Mouse (Mus musculus) 3134 (cell line): ENCODE results near the gene Hapln2.

Experiments
- DNase-seq: peaks from one replicate; pipeline ENCODE4 v3.0.0-alpha.2; 2011; ENCODE audit warnings: low spot score; ENCODE audit not compliant: insufficient read length; ENCODE audit errors: extremely low read depth

Hapln2 gene

DNA sequence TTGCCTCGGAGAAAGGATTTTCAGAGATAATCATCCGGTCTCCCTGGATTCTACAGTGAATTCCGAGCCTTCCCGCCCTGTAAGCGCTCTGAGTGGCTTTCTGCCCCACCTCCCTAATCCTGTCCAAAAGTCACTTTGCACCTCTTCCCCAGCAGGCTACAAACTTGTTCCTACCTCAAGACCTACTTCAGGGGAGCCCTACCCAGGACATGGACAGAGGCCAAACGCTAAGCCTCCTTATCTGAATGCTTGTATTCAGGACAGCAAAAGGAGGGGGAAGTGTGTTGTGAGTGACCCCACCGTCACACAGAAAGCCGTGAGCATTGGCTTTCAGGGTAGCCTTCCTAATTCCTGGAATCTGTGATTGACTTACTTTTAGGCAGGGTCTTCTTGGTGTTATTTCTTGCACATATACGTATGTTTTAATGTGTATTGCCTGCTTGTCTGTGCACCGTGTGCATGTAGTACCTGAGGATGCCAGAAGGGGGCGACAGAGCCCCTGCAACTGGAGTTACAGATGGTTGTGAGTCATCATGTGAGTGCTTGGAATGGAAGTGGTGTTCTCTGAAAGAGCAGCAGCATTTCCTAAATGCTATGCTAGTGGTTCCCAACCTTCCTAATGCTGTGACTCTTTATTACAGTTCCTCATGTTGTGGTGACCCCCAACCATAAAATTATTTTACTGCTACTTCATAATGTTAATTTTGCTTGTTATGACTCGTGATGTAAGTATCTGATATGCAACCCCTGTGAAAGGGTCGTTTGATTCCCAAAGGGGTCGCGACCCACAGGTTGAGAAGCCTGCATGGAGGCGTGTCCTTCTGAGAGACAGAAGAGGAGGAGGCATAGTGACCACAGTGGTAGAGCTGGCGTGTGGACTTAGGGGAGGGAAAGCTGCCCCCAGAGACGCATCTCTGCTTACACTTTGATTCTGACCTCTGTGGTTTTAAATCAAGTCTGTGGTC lies 21.3 kb downstream of the Hapln2 start:
- no peak for DNase-seq

GRCm38 (mm10) chr3:88002291-88002976 lies 24.9 kb downstream of the Hapln2 start:
- no peak for DNase-seq

DNA sequence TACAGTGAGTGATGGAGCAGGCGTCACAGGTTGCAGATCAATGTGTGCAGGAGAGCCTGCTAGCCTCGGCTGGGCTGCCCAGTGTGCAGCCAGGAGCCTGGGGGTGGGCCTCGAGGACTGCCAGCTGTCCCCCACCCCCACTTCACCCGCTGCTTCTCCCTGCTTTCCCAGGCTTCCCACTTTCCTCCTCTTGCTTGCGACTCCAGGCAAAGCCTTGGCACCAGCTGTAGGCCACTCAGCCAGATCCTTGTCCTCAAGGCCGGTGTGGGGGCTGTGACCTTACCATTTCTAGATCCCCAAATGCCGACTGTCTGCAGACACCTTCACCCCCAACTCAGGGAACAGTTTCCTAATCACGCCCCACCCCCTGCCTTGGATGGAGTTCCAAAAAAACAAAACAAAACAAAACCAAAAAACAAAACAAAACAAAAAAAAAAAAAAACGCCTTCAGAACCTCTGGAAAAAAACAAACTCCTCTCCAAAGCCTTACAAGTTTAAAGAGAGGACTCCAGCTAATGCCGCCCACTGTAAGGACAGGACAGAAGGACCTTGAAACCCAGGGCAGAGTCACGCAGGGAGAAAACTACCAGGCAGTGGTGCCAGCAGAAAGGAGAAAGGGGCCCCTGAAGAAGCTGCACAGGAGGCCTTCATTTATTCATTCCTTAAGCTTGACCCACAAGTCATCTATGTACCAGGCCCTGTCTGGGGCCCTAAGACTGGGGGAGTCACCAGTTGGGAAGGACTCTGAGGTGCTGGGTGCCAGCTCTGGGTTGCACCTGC lies 26.4 kb downstream of the Hapln2 start:
- no peak for DNase-seq

GRCm38 (mm10) chr3:88000181-88000580 lies 27.2 kb downstream of the Hapln2 start, which contains the start of gene Bcan:
Bcan (minus strand) TSS chr3:88000230.
- DNase-seq = no peak

- DNase-seq = no peak
These were observed 28.0 kb downstream of the Hapln2 start for GRCm38 (mm10) chr3:87999243-87999895.

DNA sequence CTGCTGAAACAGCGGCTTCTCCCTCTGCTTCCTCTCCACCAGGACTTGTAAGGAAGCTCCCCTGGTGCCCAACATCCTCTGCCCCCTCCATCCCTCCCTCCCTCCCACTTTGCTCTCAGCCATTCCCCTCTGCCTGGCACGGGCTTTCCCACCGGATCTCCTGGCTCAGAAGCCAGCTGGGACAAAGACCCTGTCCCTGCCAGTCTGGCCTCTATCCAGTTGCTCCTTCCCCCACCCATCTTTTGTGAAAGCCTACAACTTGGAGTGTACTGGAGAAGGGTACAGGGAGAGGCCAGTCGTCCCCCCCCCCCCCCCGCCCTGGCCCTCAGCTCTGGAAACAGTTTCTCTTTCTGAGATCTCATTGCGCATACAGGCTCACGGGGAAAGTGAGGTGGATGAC lies 28.6 kb downstream of the Hapln2 start:
- DNase-seq = no peak

DNA sequence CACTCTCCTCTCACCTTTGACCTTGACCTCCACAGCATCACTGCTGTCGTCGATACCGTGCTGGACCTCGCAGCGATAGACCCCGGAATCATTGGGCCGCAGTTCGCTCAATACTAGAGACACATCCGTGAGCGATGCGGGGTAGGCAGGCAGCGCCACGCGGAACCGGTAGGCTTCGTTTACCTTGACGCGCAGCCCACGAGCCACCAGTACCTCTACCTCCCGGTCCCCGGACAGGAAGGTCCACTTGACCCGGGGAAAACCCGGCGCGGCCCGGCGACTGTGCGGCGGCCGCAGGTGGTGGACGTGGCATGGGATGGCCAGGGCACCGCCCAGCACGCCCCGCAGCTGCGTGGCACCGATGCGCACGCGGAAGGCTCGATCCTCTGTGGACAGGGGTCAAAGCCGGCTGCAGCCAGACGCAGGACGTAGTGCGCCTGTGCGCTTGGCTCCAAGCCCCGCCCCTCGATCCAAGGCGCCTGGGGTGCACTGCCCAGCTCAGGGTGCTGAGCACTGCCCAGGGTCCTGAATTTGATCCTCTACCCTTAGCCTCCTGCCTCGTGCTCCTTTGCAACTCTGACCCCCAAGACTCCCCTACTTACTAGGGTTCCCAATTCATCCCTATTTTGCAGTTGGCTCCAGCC lies 30.3 kb downstream of the Hapln2 start:
- DNase-seq = no peak

DNA sequence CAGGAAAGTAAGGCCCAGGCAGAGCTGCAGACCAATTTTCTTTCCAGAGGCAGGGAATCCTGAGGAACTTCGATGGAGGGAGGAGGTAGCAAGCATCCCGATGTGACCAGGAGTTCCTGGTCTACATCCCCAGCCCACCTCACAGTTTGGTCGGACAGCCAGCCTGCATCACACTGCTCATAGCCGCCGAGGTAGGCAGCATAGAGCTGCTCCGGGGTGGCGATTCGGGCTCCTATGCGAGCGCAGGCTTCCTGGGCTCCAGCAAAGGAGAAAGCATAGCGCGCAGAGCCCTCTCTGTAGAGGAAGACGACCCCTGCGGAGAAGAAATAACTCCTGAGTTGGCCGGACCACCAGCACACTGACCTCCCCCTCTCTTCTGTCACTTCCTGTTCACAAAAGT lies 31.0 kb downstream of the Hapln2 start:
- DNase-seq = no peak

DNA sequence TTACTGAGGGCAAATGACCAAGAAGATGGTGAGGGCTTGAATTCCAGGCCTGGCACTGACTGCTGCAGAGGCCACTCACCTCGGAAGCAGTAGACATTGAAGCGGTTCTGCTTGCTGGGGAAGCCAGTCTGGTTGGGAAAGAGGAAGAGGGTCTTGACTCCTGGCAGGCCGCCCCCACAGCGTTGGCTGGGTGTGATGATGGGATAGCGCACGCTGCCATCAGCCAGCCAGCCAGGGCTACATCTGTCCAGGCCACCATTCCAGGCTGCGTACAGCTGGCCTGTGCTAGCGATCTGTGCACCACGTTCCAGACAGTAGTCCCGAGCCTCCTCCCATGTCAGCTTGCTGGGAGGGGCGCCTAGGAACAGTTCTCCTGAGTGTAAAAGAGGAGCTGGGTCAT lies 32.1 kb downstream of the Hapln2 start:
- DNase-seq = no peak

DNA sequence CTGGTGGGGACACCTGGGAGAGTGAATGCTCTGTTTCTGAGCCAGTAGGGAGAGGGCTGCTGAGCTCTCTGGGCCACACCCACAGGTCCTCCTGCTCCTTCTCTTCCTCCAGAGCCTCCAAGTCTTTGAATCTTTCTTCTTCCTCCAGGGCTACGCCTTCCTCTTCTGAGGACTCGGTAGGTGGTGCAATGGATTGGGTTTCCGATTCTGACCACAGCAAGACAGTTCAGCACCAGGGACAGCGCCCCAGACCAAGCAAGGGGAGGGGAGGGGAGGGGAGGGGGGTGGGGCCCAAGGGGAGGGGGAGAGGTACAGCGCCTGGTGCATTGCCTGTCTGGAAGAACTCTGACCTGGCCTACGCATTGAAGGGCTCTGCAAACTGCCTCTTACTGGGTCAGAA lies 33.9 kb downstream of the Hapln2 start:
- DNase-seq = no peak

DNA sequence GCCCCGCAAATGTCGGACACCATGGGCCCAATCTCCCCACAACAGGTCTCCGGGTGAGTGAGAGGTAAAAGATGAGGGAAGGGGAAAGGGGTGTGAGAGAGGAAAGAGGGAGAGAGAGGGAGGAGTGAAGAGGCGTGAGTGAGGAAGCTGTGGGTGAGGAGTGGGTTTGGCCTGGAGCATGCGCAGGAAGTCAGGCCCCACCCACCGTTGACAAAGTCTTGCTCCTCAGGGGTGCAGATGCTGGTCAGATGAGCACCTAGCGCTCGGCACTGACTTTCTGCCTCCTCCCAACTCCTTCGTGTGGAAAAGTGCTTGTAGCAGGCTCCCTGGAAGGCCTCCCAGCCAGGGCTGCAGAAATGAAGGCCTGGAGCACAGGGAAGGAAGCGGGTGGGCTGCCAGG lies 37.4 kb downstream of the Hapln2 start:
- no peak for DNase-seq

- no peak for DNase-seq
These were observed 39.3 kb downstream of the Hapln2 start for GRCm38 (mm10) chr3:87988068-87988467.

DNA sequence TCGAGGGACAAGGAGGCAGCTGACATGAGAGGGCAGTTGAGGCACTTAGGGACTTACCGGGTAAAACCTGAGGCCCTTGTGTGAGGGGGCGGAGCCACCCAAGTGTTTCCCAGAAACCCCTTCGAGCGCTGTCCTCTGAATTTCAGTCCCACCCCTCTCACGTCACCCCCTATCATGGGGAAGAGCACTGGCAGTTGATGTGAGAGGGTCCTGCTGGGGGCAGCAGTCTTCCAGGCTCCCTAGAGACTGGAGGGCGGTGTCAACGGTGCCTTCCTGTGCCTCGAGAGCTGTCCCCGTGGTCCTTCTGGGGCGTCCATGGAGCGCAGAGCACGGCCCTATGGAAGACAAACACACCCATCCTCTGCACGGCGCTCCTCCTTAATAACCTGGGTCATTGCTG lies 39.8 kb downstream of the Hapln2 start:
- DNase-seq = no peak

GRCm38 (mm10) chr3:87986868-87987267 lies 40.5 kb downstream of the Hapln2 start:
- peak; percentile 88 for DNase-seq

- peak; percentile 66 for DNase-seq
These were observed 41.7 kb downstream of the Hapln2 start for GRCm38 (mm10) chr3:87985505-87986320.

DNA sequence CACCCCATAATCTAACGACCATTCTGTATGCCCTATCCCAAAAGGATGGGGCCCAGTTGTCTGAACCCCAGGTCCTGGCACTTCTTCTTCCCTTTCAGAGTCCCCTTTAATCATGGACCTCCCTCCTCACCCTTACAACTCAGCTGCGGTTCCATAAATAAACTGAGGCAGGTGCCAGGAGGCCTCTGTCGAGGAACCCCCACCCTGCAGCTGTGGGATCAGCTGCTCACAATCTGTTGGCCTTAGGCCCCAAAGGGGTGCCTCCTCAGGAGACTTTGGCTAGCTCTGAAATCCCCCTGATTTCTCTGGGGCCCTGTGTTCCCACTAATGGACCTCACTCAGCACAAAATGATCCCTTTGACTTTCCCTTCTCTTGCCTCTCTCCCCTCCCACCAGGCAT lies 43.3 kb downstream of the Hapln2 start:
- DNase-seq = no peak

DNA sequence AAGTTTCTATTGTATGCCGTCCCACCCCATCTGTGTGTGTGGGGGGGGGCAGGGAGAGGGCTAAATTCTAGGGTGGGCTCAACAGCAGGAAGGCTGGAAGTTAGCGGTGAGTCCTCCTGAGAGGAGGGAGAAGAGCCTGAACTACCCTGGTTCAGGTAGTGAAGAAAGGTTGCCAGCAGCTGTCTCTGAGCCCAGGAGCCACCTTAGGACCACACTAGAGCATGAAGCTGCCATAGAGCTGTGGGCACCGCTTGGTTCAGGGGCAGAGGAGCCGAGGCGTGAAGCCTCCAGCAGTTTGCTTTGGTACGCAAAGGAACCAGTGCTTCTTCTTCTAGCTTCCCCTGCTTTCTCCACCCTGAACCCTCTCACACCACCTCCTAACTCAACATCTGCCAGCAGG lies 43.8 kb downstream of the Hapln2 start:
- DNase-seq = no peak

- DNase-seq = peak; percentile 70
These were observed 44.4 kb downstream of the Hapln2 start for GRCm38 (mm10) chr3:87982836-87983601.
